Mouse (Mus musculus): ENCODE results near the gene Barhl1.

GRCm38 (mm10) chr2:28912961-28913360 lies 3.5 kb downstream of the Barhl1 start:
- TF ChIP-seq CTCF (IDR thresholded peaks at IDR 0.05; ENCODE audit: borderline replicate concordance, extremely low read depth, insufficient read depth, insufficient read length) (no peak), POLR2A (IDR thresholded peaks at IDR 0.05; ENCODE audit: borderline replicate concordance, extremely low read depth, insufficient read depth, insufficient read length, poor library complexity, severe bottlenecking) (no peak)
